Mouse (Mus musculus) gastrocnemius, adult 2 months (tissue): ENCODE results near the gene Slc7a11. TPM values are rescaled to one million over a fixed set of nuclear protein-coding genes. Genes with fewer than 3 reads are reported as not detected.
A peak's percentile ranks its signal among the peaks of the same experiment; 100 is the strongest.

ENCODE experiments used
- DNase-seq: peaks from one replicate; pipeline ENCODE4 v3.0.0; 2022
- H3K27ac ChIP-seq: fragments of 200-600 bp; 2 replicates; pipeline ENCODE4 v1.8.1; 2022; ENCODE audit warnings: mild to moderate bottlenecking
- H3K4me3 ChIP-seq: fragments of 200-600 bp; 2 replicates; pipeline ENCODE4 v1.8.1; 2022; ENCODE audit warnings: mild to moderate bottlenecking, moderate library complexity
- CTCF ChIP-seq: fragments of 200-600 bp; IDR thresholded peaks from 2 replicates; pipeline ENCODE4 v1.8.1; 2022; ENCODE audit warnings: antibody characterized with exemption, mild to moderate bottlenecking, moderate library complexity
- intact Hi-C: fragments of 180-260 bp; cut with DNase I; formaldehyde crosslinking; loops from one replicate; pipeline ENCODE4 v1.15.1; 2025
- total RNA-seq, 2 experiments: library from RNA; stranded (reverse); gene quantifications; 2 replicates each; pipeline ENCODE4 v1.2.3; 2021

Slc7a11 gene
- total RNA-seq, 2 experiments from 2014 or later: 0.06 to 0.18 TPM

GRCm38 (mm10) chr3:50320862-50321261 lies 122.6 kb downstream of the Slc7a11 start:
- no peak overlapping the region for H3K27ac ChIP-seq
- no peak overlapping the region for H3K4me3 ChIP-seq
- no peak for DNase-seq
- intact Hi-C loops: no loop called here
- no peak for TF ChIP-seq CTCF

DNA sequence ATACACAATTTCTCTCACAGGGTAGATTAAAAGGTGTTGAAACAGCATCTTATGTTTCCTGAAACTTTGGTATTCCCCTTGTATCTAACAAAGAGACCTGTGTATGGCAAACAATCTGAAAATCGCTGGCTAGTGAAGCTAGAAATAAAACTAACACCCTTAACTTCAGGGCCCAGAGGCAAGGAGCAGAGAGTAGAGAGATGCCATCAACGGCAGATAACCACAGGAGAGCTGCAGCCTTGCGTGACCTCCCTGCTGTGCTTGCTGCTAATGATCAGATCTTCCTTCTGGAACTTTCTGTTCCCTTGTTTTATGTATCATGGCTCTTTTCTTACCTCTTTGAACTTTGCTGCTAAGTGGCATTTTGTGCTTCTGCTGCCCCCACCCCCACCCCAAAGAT lies 125.3 kb downstream of the Slc7a11 start:
- DNase-seq: no peak
- H3K4me3 ChIP-seq: no peak overlapping the region
- H3K27ac ChIP-seq: no peak overlapping the region
- intact Hi-C loops: no loop called here
- no peak for TF ChIP-seq CTCF

- no peak overlapping the region for H3K27ac ChIP-seq
- intact Hi-C loops: no loop called here
- no peak for TF ChIP-seq CTCF
- no peak for DNase-seq
- H3K4me3 ChIP-seq: no peak overlapping the region
These were observed 129.6 kb downstream of the Slc7a11 start for GRCm38 (mm10) chr3:50313816-50314215.

- no peak for DNase-seq
- intact Hi-C loops: loop anchor here (10.0 kb wide), 3 partner anchors 807 to 1213 kb away; no protein-coding TSS in a partner anchor
- H3K4me3 ChIP-seq: no peak overlapping the region
- H3K27ac ChIP-seq: no peak overlapping the region
- no peak for TF ChIP-seq CTCF
These were observed 135.8 kb downstream of the Slc7a11 start for GRCm38 (mm10) chr3:50307339-50308327.

DNA sequence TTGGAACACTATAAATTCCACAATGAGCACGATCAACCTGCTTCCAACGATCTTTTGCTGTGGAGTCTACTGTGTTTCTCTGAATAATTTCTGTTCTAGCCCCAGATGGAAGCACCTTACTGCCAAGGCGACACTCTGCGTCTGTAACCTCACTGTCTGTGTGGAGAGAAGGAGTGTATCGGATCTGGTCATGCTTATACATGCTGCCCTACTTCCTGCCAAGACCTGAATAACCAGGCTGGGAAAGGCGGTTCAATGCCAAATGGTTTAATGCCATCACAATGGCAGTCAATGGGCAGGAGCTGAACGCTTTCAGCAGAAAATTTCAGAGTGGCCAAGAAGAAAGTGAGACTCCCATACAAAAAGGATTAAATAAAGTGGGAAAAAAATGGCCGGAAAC lies 137.1 kb downstream of the Slc7a11 start:
- no peak for DNase-seq
- Histone ChIP-seq H3K27ac (no peak overlapping the region), H3K4me3 (no peak overlapping the region)
- intact Hi-C loops: loop anchor here (10.0 kb wide), 3 partner anchors 808 to 1212 kb away; no protein-coding TSS in a partner anchor
- TF ChIP-seq CTCF: no peak

- TF ChIP-seq CTCF: peak; percentile 74
- intact Hi-C loops: loop anchor here (2.0 to 10.0 kb wide), 5 partner anchors 78 to 1209 kb away; no protein-coding TSS in a partner anchor
- H3K27ac ChIP-seq: no peak overlapping the region
- no peak overlapping the region for H3K4me3 ChIP-seq
- DNase-seq: peak; percentile 46
These were observed 139.3 kb downstream of the Slc7a11 start for GRCm38 (mm10) chr3:50304137-50304536.

GRCm38 (mm10) chr3:50302648-50303047 lies 140.8 kb downstream of the Slc7a11 start:
- intact Hi-C loops: loop anchor here (5.0 to 10.0 kb wide), 4 partner anchors 80 to 1208 kb away; no protein-coding TSS in a partner anchor
- TF ChIP-seq CTCF: no peak
- Histone ChIP-seq H3K4me3 (no peak overlapping the region), H3K27ac (no peak overlapping the region)
- DNase-seq: no peak

DNA sequence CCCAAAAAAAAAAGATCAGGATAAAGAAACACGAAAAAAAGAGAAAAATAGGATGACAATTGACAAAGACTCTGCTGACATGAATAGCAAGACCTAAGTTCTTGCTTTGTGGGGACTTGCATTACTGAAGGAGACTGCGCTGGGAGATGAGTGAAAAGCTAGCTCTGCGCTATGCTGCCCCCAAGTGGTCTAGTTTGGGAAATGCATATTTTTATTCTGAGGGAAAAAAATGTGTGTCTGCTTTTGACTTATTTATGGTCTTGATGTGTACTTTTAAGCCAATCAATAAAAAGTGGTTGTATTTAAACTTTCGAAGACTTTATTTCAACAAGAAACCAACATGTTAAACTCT lies 142.5 kb downstream of the Slc7a11 start:
- DNase-seq: peak; percentile 27
- peak; percentile 83 for TF ChIP-seq CTCF
- H3K4me3 ChIP-seq: no peak overlapping the region
- intact Hi-C loops: loop anchor here (5.0 to 10.0 kb wide), 4 partner anchors 81 to 1206 kb away; no protein-coding TSS in a partner anchor
- no peak overlapping the region for H3K27ac ChIP-seq

DNA sequence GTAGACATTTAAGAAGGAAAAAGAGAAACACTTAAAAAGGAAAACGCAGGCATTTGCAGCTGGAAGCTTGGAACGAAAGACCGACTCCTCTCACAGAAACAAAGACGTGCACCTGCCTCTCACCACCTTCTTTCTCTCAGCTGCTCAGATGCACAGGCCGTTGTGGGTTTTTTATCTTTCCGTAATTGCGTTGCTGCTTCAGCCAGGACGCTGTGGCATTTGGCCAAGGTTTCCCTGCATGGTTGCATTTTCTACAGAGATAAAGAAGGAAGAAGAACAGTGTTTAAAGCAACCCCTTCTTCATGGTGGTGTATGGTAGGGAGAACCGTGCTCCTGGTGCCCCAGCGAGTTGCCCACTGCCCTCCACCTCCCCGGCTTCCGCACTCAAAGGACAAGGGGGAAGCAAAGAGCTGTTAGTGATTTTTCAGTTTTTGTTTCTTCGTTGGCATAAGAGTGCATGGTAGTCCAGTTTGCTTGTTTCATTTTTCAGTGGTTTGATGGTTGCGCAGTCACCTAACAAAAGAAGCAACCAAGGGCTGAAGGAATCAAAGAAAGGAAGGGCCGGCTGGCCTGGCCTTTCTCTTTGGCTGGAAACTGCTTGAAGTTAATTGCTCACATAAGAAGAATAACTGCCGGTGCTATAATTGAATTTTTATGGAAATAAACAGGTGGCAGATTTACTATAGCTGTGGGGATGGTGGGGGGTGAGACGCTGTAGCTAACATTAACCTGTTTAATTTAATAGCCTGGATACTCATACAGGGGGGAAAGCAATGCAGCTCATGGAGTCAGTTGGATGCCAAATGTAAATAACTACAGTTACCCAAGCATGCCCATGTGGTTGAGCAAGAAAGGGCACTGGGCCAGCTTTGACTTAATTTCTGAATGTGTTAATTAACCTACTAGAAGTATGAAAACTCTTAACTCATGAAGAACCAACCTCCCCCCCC lies 143.1 kb downstream of the Slc7a11 start:
- DNase-seq: no peak

DNA sequence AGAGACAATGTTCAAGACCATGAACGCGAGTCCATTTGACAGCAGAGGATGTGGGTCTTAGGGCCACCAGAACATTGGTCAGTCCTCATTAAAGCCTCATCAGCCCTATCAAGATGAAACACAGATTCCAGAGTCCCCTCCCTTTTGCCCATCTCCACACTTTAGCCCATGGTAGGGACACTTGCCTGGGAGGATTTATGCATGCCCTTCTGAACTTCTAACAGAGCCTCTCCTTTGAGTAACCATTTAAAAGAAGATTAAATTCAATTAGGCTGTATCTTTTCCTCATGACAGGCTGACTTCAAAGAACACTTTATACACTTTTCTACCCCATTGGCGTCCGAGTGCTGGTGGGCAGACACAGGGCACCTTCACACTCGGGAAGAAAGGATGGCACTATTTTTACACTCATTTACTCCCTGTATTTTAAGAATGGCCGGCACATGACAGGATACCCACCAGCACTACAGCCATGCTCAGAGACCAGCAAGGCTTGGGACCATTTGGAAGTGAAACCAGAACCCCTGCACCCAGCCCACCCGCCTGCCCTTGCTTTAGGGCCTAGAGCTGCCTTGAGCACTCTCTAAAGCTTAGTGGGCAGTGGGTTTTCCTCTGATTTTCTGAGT lies 144.9 kb downstream of the Slc7a11 start:
- no peak for DNase-seq
- no peak overlapping the region for H3K4me3 ChIP-seq
- TF ChIP-seq CTCF: no peak

More for the DNA sequence above, 143.1 kb downstream of the Slc7a11 start:
- no peak overlapping the region for H3K27ac ChIP-seq
- TF ChIP-seq CTCF: no peak
- no peak overlapping the region for H3K4me3 ChIP-seq
- intact Hi-C loops: loop anchor here (5.0 to 10.0 kb wide), 4 partner anchors 82 to 1205 kb away; no protein-coding TSS in a partner anchor

GRCm38 (mm10) chr3:50296956-50297355 lies 146.5 kb downstream of the Slc7a11 start:
- TF ChIP-seq CTCF: no peak
- intact Hi-C loops: no loop called here
- DNase-seq: no peak
- Histone ChIP-seq H3K4me3 (no peak overlapping the region), H3K27ac (no peak overlapping the region)

More for the DNA sequence above, 144.9 kb downstream of the Slc7a11 start:
- intact Hi-C loops: no loop called here
- no peak overlapping the region for H3K27ac ChIP-seq

DNA sequence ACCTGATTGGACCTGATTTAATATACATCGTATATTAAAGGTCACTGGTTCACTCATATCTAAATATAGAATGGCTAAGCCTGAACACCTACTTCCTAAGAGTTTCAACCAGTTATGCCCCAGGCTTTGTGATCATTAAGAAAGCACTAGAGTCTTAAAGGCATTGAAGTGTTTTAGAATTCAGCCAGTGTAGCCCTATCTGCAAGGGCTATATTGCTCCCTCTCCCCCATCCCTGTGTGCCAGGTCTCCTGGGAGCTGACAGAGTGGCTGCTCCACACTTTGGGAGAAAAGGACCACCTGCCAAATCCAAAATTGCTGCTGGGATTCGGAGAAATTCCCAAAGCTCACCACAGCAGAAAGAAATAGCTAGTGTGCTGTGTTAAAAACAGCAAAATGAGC lies 168.4 kb downstream of the Slc7a11 start:
- no peak for DNase-seq
- intact Hi-C loops: no loop called here
- Histone ChIP-seq H3K4me3 (no peak overlapping the region), H3K27ac (no peak overlapping the region)
- TF ChIP-seq CTCF: no peak
